Mouse (Mus musculus) gastrocnemius, adult 18-20 months (tissue): ENCODE data around the gene Tbca. TPM values are rescaled to one million over a fixed set of nuclear protein-coding genes. Genes with fewer than 3 reads are reported as not detected.
A peak's percentile ranks its signal among the peaks of the same experiment; 100 is the strongest.

Experiments
- DNase-seq: peaks from one replicate; pipeline ENCODE4 v3.0.0; 2021; ENCODE audit warnings: low spot score
- total RNA-seq, 2 experiments: library from RNA; stranded (reverse); gene quantifications; 2 replicates each; pipeline ENCODE4 v1.2.3; 2021

Tbca gene
- total RNA-seq, 2 experiments from 2014 or later = 55.9 to 70.3 TPM

GRCm38 (mm10) chr13:94843236-94843635, 54.5 kb downstream of the Tbca start:
- DNase-seq = no peak

- DNase-seq = no peak
These were observed 59.2 kb downstream of the Tbca start for GRCm38 (mm10) chr13:94847870-94848269.

- no peak for DNase-seq
These were observed 60.6 kb downstream of the Tbca start for GRCm38 (mm10) chr13:94849351-94849750.

- DNase-seq = no peak
These were observed 69.4 kb downstream of the Tbca start for GRCm38 (mm10) chr13:94858016-94858575.

GRCm38 (mm10) chr13:94859256-94859655, 70.5 kb downstream of the Tbca start:
- DNase-seq = no peak

GRCm38 (mm10) chr13:94862491-94863230, 74.0 kb downstream of the Tbca start:
- DNase-seq = no peak

- no peak for DNase-seq
These were observed 78.2 kb downstream of the Tbca start for GRCm38 (mm10) chr13:94866906-94867305.

- DNase-seq = no peak
These were observed 79.1 kb downstream of the Tbca start for GRCm38 (mm10) chr13:94867772-94868171.

- DNase-seq = peak; percentile 31
These were observed 79.8 kb downstream of the Tbca start for GRCm38 (mm10) chr13:94868478-94868950.

GRCm38 (mm10) chr13:94869541-94869940, 80.8 kb downstream of the Tbca start:
- DNase-seq = no peak

GRCm38 (mm10) chr13:94870071-94870460, 81.4 kb downstream of the Tbca start:
- DNase-seq = no peak

GRCm38 (mm10) chr13:94870461-94871186, 81.9 kb downstream of the Tbca start:
- DNase-seq = no peak

- DNase-seq = no peak
These were observed 83.2 kb downstream of the Tbca start for GRCm38 (mm10) chr13:94871806-94872320.

- DNase-seq = no peak
These were observed 83.7 kb downstream of the Tbca start for GRCm38 (mm10) chr13:94872439-94872838.

GRCm38 (mm10) chr13:94873111-94874038, 84.7 kb downstream of the Tbca start:
- no peak for DNase-seq

GRCm38 (mm10) chr13:94874039-94874425, 85.3 kb downstream of the Tbca start:
- DNase-seq = no peak

- DNase-seq = no peak
These were observed 86.1 kb downstream of the Tbca start for GRCm38 (mm10) chr13:94874656-94875395.

GRCm38 (mm10) chr13:94875396-94875880, 86.7 kb downstream of the Tbca start, which contains the start of gene Otp:
Gene Otp (plus strand): TSS chr13:94875602.
- DNase-seq = no peak

GRCm38 (mm10) chr13:94876286-94877210, 87.8 kb downstream of the Tbca start:
- no peak for DNase-seq
